Mouse (Mus musculus) bone marrow macrophage, adult 2 months (primary cell): ENCODE results near the gene Onecut3.

Source experiments
- CTCF ChIP-seq: IDR thresholded peaks from 2 replicates; pipeline ENCODE4 v1.5.1; 2012; ENCODE audit warnings: low read depth, mild to moderate bottlenecking, low read length, moderate library complexity
- POLR2A ChIP-seq: IDR thresholded peaks from 2 replicates; pipeline ENCODE4 v1.6.1; 2012; ENCODE audit warnings: mild to moderate bottlenecking, low read depth, low read length, borderline replicate concordance

DNA sequence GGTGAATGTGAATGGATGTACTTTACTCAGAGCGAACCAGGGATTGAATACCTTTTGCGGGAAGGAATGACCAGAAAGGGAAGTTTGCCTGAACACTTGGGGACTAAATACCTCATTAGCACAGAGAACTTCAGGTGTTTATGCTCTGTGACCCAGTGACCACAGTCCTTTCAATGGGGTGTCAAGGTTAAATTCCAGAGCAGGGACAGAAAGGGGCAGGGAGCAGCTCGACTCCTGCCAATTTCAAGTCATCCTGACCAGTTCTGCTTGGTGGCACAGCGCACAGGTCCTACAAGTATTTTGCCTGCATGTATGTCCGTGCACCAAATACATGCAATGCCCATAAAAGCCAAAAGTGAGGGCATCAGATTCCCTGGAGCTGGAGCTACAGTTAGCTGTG lies 29.6 kb upstream of the Onecut3 start:
- TF ChIP-seq CTCF (no peak), POLR2A (no peak)
